Mouse (Mus musculus): ENCODE data around the gene Gypa. TPM values are rescaled to one million over a fixed set of nuclear protein-coding genes. Genes with fewer than 3 reads are reported as not detected.

Gene Gypa
- polyA plus RNA-seq (2017; shearing (Covaris generic)), result not detected

DNA sequence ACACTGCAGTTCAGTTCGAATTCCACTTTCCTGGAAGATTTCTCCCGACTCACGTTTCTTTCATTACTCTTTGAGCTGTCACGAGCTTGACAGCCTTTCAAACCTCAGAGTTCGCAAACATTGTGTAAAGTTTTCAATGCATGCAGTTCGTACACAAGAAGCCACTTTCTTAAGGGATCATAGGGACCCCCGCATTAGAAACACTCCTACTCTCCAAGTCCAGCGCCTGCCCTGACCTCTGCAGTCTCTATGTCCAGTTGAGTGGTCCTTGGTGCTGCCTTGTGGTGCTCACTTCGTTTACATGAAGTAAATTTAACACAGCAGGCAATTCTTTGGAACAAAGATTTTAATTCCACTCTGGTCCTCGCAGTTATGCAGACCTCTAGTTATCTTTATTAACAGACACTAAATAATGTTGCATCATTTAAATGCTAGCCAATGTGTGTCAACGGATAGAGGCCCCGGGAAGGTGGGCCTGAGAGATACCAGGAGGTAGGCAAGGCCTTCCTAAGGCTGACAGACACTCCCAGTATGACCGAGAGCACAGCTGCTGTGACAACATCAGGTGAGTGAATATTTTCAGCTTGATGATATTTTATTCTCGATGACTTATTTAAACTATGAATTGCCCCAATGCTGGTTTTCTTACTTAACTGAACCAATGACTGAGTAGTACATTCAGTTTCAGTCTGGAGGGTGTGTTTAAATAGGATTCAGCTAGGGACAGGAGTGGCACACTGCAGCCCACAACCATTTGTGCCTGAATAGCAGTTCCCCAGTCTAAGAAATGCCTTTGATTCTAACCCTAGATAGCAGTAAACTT lies at the start of gene Gypa:
TSS of gene Gypa (plus strand) at position 259 of the 823 bp plus-strand sequence.
- no peak for ATAC-seq

DNA sequence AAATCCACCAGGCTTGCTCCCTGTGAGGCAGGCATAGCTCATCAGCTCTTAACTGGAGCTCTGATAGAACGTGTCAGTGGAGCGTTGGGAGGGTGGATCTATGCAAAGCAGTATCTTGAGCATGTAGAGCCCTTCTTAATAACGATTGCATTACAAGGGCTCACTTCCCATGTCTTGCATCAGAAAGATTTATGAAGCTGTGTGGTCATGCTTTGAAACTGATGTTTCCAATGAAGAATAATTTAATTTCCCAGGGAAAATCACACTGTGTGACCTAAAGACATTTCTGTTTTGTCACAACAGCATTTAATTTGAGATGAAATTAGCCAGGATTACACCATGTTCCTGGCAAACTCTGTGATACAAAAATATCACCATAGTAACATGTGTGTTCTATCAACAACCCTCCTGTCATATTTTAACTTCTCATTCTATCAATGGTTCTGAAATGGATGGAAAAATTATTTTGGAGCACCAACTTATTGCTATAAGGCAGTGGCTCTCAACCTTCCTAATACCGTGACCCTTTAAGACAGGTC lies 49.0 kb upstream of the Gypa start:
- no peak for ATAC-seq

DNA sequence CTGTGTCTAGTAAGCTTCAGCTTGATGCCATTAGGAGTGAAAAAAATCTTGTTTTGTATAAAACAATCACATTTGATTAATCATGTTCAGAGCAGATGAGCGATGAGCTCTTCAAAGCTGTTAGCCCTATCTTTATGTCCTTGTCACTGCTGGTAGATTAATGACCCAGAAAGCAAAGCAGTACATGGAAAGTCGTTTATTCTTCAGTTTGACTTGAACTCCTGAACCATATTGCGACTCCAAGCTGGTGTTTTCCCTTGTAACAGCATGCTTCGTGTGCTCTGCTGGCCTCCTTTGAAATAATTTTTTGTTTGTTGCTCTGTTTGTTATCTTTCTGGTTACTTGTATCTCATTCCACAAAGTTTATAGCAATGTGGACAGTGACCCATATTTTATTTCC lies 46.4 kb upstream of the Gypa start:
- no peak for ATAC-seq

DNA sequence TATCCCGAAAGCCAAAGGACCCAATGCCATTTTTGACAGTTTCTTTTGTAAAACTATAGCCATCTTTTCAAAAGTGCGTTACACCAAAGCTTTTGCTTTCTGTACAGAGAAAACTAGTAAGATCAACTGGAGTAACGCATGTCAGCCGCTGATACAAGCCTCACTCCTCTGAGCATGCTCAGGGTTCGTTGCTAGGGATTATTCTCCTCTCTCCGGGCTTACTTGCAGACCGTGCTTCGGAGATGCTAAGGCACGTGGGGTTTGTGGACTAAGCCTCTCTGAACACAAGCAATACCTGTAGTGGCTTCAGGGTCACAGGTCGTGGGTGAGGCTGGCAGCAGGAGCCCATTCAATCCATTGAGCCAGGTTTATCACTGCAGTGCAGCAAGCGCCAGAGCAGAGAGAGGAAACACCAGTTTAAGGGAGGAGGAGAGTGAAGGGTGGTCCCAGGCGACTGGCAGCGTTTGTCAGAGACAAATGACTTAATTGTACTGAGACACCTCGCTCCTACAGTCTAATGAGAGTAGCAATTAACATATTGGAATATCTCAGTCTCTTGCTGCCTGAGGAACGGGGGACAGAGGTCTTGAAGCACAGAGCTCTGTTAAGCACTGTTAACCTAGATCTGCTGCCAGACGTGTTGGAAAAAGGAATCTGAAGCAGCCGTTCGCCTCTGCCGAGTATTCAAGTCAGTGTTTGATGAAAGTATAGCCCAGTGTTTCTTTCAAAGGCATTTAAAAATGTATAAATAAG lies 41.5 kb upstream of the Gypa start:
- ATAC-seq, result no peak

DNA sequence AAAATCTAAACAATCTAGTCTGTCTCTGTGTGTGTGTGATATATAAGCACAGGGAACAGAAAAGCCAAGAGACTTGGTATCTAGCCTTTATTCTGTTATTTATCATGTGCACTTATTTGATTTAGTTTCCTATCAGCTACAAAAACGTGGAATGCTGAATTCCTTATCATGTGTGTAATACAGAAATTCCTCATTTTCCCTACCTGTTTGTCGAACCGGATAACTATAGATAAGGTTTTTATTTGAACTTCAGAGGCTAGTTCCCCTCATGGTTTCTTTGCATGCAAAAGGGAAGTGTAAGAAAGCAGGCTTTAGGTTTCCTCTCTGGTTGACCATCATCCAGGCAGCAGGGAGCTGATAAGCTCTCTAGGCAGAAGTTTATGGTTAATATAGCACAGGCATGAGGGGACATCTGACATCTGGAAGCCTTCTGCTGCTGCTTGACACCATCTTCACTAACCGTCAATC lies 30.1 kb upstream of the Gypa start:
- ATAC-seq, result no peak

DNA sequence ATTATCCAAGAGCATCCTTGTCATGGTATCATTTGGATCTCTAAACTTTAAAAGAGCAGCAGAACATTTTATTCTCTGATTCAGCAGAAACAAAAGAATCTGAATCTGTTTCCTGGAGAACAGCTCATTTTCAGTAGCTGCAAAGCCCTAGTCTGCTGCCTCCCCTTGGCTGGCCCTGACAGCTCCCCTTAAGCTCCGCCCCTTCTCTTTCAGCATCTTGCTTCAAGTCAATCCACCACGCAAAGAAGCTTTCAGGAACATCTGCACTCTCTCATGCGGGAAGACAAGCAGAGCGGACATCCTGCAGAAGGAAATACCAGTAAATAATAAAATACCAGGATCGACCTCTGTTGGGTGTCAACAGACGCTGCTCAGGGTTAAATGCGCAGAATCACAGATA lies 18.6 kb upstream of the Gypa start:
- ATAC-seq, result no peak

DNA sequence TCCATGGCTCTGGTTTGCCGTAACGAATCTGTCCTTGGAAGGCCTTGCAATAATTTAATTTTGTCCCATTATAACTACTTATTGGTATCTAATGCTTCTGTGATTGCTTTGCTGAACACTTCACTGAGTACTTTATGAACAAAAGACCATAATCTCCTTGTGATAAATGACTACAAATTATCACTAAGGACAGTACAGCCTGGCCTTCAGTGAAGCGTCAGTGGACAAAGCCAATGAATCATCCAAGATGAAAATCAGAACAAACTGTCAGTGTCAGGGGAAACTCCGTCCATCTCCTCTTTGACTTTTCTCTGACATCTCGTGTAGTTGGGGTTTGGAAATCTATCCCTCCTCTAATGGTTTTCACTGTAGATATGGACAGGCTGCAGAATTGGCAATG lies 15.4 kb upstream of the Gypa start:
- ATAC-seq, result no peak

DNA sequence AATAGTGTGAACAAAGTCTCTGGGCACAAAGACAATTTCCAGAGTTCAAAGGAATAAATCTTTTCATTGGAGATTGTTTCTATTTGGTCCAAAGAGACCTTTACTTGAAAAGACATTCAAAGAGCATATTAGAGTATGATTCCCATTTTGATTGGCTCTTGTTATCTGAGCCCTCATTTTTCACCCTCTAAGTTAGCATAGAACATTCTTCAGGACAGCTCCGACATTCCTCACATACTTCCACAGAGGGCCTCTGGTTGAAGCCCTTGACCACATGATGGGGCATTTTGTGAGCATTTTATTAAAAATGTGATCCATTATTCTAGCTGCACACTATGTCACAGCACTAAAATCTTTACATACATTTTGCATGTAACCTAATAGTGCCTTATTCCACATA lies 14.5 kb upstream of the Gypa start:
- ATAC-seq, result no peak

DNA sequence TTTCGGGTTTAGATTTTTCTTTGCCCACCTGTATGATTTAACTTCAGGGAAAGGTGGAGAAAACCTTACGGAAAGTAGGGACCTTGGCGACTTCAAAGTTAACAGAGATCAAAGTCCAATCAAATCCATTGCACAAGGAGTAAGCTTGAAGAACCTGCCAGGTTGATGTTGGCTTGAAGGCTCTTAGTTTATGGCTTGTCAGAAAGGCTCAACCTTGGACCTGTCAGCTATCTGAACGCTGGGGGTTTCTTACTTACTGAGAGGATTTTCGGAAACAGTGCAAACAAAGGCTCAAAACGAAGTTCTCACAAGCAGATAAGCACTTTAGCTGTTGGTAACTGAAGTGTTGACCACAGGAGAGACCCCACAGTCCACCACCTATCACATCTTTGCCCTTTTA lies 11.4 kb upstream of the Gypa start:
- no peak for ATAC-seq

DNA sequence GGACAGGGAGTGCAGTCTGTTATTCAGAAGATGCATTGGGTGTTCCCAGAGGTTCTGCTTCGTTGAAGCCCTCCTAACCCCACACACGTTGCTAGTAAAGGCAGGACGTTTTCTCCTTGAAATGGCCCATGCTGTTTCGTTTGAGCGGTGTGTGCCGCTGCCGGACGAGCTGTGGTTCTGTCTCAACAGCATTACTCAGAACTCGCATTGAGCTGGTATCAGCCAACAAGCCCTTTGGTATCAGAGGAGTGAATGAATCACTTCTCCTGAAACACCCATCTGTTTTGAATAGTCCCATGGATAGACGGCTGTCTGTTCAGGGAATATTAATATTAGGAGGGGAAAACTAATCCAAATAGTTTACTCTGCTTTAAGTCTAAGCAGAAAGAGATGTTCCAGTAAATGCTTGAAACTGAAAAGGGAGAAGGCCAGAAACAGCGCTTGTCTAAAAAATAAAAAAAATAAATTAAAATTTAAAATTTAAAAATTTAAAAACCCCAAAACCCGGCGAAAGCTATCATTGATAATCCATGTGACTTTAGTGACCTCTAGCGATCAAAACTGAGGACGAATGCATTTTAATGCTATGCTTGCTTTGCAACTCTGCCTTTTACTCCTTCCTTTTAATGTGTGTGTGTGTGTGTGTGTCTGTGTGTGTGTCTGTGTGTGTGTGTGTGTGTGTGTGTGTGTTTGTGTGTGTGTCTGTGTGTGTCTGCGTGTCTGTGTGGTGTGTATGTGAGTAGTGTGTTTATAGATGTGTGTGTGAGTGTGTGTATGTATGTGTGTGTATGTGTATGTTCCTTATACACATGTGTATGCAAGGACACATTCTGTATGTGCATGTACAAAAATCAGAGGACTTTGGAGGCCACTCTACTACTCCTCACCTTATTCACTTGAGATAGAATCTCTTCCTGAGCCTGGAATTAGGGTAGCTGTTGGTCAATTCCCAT lies 10.5 kb upstream of the Gypa start:
- ATAC-seq, result no peak

DNA sequence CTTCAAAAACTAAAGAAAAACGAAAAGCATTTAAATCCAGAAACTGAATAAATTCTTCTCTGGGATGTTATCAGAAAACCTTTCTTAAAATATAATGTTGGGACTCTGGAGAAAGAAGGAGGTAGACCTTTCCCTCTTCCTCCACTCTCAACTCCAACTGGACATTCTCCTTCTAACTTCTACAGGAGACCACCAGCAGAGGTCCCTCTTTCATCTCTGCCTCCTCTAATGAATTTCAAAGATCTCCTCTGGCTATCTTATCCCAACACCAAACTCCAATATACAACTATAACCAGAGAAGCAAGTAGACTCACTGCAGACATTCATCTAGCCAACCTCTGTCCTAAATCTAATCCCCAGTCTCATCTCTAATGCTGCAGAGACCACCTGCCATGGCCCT lies 2.0 kb upstream of the Gypa start:
- ATAC-seq, result no peak

DNA sequence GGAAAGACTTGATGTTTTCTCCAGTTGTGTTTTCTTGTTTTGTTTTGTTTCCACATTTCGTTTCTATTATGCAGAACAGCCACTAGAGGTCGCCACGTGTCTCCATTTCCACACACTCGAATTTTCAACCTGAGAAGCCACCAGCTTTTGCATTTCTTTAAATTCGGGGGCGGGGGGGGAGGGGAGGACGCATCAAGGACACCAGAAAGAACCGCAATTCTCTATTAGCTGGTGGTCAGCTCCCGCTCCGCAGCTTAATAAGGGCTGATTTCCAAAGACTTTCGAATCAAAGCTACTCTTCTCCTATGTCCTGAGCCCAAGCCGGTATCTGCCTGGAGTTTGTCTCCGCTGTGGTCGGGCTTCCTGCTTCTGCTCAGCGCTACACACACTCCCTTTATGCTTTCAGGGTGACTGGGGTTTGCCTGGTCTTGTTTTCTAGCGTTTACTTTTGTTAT lies 567 bp upstream of the Gypa start:
- peak; percentile 63 for ATAC-seq

DNA sequence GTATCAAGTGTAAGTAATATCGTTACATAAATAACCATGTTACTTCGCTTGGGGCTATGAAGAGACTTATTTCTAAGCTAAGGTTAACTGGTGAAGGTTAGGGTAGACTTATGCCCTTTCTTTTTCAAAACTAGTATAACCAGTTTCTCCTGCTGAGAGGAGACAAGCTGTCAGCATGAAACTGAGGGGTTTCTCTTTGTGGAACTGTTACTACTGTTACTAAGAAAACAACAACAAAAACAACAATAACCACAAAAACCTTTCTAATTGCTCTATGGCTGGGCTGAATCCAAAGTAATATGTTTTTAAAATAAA lies 722 bp downstream of the Gypa start:
- no peak for ATAC-seq

DNA sequence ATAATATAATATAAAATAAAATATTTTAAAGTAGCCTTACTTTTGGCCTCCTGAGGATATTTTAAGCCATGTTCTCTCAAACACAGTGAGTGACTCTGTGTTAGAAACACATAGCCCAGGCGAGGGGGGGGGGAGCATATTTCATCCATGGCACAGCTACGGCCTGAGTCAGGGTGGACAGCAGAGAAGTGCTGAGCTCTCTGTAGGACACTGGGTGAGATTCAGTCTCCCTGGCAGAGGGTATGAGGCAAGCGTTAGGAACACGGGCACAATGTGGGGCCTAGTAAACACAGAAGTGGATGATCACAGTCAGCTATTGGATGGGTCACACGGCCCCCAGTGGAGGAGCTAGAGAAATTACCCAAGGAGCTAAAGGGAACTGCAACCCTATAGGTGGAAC lies 1.2 kb downstream of the Gypa start:
- no peak for ATAC-seq

DNA sequence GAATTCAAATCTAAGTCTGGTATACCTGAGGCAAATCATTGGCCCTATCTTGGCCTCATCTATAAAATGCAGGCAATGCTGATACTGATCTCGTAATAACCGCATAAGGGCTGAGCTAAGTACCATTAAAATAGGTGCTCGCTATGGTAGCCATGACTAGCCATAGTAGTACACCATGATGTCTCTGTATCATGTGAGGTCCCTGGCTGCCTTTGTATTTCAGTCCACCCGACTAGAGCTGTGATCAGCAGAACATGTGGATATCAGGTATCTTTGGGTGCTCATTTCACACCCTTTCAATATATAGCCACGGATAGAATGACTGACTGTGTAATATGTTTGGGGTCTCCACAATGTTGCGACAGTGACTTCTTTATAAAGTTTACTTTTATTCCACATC lies 1.9 kb downstream of the Gypa start:
- ATAC-seq, result no peak

DNA sequence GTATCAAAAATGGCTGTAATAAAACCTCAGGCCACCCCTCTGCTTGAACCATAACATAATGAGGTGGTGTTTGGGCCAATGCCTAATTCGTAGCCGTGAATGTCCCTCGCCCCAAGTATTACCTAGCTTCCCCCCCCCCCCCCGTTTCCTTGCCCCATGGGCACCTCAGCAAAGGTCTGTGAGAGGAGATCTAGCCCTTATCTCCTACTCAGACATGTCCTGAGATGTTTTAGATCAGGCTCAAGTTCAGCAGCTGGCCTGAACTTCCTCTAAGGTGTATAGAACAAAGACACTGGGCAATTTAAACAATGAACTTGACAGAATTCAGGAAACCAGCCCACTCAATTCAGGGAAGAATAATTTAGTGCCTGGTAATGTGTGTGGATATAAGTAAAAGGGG lies 3.7 kb downstream of the Gypa start:
- ATAC-seq, result no peak

DNA sequence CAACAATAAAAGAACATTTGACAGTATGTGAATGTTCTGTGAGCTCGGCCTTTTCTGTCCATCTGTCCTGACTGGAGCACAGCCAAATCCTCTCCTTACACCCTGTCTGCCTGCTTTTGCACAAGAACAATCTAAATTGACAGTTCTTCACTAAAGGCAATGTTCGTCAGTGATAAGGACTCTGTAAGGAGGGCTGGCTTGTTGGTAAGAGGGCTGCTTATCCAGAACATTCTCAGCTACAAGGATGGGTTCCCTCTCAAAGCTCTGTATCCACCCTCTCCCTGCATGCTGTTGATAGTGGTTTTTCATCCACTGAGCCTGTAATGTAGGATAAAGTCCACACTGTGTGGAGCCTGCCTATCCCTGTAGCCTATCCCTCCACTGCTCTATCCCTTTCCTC lies 6.7 kb downstream of the Gypa start:
- ATAC-seq, result no peak

DNA sequence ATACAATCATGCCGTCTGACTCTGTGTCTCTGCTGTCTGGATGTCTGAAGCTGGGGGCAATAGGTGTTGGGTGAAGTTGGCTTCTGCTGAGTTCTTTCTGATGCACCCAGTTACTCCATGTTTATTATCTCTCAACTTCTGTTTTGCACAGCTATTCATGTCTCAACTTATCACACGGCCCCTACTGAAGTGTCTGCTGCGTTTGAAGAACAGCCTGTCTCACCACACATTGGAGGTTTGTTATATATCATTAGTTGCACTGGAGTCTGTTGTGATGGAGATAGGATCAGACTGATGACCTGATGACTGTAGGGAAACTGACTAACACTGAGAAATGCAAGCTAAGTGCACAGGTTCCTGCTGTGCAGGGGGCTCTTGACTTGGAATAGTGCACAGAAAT lies 7.2 kb downstream of the Gypa start:
- ATAC-seq, result no peak

DNA sequence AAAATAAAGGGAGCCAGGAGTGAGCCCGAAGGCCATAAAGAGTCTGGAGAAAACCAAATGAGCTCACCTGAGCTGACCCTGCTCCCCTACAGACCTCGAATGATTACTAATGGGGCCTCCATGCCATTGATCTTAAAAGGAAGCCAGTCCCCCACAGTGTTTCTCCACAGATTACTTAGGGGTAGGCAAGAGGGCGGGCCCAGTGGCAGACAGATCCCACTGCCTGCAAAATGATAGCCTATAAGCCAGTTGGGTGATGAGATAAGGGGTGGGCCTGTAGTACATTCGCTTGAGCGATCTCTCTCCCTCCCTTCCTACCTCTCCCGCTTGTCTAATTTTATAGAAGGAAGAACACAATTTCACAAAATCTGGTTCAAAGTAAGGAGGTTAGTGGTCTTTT lies 7.7 kb downstream of the Gypa start:
- no peak for ATAC-seq

DNA sequence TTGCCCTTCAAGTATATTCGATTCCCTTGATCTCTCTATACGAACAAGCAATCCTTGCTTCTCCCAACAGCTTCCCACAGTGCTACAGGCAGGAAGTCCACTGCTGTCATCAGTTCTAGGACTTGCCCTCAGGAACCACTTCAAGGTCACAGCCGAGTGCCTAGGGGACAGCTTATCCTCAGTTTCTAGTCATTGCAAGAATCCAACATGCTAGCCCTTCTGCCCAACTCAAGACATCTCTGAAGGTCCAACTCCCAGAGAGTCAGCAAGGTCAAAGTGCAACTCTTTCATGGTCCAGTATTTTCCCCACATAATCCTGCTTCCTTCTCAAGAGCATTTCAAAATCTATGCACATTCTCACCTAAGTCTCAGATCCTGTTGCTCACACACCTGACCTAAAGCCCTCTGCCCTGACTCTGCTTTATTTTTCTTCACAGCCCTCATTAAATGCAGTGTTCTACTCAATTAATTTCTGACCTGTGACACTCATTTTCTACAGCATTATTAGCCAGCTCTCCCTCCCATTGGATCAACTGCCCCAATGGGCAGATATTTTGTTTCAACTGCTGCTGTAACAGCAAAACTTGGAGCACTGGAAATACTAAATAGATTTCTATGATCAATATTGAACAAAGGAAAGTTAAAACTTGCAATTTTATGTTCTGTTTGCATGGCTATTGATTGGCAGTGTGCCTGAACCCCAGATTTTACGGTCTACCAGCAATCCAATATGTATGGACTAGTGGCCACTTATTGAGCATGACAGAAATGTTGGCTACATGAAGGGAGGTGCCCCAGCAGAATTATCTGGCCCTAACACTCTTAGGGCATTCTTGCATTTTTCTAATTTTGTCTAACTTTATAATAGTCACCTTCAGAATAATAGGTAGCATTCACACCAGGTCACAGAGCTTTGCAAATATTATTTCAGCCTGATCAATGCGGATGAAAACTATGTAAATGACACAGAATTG lies 33.1 kb downstream of the Gypa start:
- ATAC-seq, result no peak

DNA sequence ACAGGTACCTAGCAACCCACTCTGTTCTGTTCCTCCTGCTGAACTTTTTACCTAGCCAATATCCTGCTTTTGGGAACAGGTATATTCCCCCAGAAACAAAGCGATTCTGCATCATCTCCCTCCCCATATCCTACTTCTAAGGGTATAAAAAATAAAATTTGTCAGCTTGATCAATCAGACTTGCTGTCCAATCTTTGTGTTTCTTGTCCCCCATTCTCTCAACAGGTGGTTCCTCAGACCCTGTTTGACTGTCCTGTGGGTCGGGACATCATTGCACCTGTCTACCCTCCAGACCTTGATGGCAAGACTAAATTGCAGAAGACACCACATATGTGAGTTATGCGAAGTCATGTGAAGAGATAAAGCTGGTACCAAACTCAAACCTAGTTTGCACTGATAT lies 48.3 kb downstream of the Gypa start:
- ATAC-seq, result no peak

DNA sequence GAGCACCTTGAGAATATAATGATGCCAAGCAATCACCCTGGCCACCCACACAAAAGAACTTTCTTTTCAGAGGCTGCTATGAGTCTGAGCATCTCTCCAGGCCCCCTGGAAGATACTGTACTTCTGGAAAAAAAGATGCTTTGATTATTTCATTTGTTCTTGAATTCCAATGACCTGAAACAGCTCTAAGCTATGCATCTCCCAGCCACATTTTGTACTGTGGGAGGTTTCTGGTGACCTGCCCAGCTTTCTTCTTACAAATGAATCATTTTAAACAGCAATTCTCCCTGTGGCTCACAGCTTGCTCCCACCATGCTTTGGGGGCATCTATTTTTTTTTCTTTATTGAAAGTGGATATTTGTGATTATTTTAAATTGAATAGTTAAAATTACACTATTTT lies 56.9 kb downstream of the Gypa start:
- no peak for ATAC-seq

Data from CD4-positive, CD25-positive, alpha-beta regulatory T cell, adult 4 months (primary cell).